Mouse (Mus musculus): ENCODE measurements at regions not wholly inside any gene's neighbourhood (a gene's known extent, or its start where the extent isn't known, plus 50 kb on each side); places are given as distances from the start of the nearest gene placed in this dataset.

DNA sequence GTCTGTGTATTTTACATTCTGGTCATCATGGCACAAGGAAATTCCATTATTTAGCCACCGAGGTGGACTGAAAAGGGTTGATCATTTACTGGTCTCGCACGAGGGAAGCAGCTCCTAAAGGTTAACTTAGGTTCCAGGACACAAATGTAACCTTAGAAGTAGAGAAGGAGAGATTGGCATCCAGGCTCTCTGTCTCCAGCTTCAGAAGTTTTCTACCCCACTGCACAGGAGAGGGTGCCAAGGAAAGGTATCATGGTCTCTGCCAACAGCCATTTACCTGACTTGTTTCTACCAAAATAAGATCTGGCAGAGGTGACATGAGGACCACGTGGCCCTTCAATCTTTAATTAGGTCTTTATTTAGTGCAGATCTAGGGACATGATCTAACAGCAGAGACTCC, 218.0 kb upstream of the Prep start:
- TF ChIP-seq GABPA (IDR thresholded peaks at IDR 0.05; ENCODE audit: insufficient replicate concordance, low read depth, low read length) (no peak), CTCF (conservative IDR thresholded peaks at IDR 0.05 in 1 of 2, IDR thresholded peaks at IDR 0.05 in 1 of 2; ENCODE audit: low read depth in 2 of 2, low read length in 2 of 2) (no peak)

All from CH12.LX (cell line).